Mouse (Mus musculus) small intestine, adult 2 months (tissue): ENCODE results near the gene Nos1.

Experiments
- CTCF ChIP-seq: fragments of 200-500 bp; IDR thresholded peaks from 2 replicates; pipeline ENCODE4 v1.5.1; 2012; ENCODE audit warnings: low read depth, mild to moderate bottlenecking, control low read depth, inconsistent platforms, low read length, moderate library complexity, mixed read lengths; ENCODE audit not compliant: insufficient replicate concordance, insufficient read length; ENCODE audit errors: extremely low read depth
- POLR2A ChIP-seq: fragments of 200-500 bp; IDR thresholded peaks from 2 replicates; pipeline ENCODE4 v1.6.1; 2012; ENCODE audit warnings: low read depth, mild to moderate bottlenecking, control low read depth, inconsistent platforms, low read length, moderate library complexity

DNA sequence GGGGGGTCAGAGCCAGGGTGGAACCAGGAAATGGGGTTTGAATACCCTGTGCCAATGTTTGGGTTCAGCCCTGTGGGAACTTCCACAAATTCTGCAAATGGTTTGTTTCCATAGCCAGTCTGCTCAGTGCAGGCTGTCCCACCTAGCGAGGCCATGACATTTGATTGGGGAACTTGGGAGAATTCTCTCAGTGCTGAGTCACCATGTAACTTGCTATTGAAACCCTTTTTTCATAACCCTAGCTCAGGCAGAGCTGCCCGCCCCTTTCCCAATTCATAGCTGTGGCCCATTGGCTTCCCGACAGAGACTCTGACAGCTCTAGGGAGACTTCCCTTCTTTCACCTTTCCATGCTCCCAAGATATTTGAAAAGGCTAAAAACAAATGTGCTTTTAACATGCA, 107.3 kb downstream of the Nos1 start:
- no peak for TF ChIP-seq POLR2A
- no peak for TF ChIP-seq CTCF
